Mouse (Mus musculus) bone marrow macrophage, adult 2 months (primary cell): ENCODE data around the gene Cd47.

Experiments
- CTCF ChIP-seq: IDR thresholded peaks from 2 replicates; pipeline ENCODE4 v1.5.1; 2012; ENCODE audit warnings: low read depth, mild to moderate bottlenecking, low read length, moderate library complexity
- POLR2A ChIP-seq: IDR thresholded peaks from 2 replicates; pipeline ENCODE4 v1.6.1; 2012; ENCODE audit warnings: mild to moderate bottlenecking, low read depth, low read length, borderline replicate concordance

DNA sequence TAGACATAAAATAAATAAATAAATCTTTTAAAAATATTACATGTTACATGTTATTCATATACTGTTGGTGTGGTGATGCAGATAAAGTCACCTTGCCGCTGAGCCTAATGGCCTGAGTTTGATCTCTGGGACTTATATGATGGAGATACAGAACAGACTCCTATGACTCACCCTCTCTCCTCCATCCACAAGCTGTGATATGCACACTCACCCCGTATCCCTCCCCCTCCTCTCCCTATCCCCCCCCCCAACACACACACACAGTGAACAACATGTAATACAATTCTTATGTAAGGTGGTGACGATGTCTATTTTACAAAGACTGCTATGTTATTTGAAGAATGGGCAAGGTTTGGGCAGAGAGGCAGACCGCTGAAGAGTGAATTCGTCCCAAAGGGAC, 663 bp downstream of the Cd47 start:
- TF ChIP-seq CTCF, result no peak
- no peak for TF ChIP-seq POLR2A
